Mouse (Mus musculus) B cell, adult 2 months (primary cell): ENCODE results near the gene Zfp811.
"Not testable (repeated sequence)": the region's sequence is repeated elsewhere in the genome, so short reads cannot be mapped to it uniquely, and the experiment has no call there.

Experiments
- DNase-seq, 2 experiments: peaks; one replicate each; pipeline ENCODE4 v3.0.0; 2022

Zfp811 gene

DNA sequence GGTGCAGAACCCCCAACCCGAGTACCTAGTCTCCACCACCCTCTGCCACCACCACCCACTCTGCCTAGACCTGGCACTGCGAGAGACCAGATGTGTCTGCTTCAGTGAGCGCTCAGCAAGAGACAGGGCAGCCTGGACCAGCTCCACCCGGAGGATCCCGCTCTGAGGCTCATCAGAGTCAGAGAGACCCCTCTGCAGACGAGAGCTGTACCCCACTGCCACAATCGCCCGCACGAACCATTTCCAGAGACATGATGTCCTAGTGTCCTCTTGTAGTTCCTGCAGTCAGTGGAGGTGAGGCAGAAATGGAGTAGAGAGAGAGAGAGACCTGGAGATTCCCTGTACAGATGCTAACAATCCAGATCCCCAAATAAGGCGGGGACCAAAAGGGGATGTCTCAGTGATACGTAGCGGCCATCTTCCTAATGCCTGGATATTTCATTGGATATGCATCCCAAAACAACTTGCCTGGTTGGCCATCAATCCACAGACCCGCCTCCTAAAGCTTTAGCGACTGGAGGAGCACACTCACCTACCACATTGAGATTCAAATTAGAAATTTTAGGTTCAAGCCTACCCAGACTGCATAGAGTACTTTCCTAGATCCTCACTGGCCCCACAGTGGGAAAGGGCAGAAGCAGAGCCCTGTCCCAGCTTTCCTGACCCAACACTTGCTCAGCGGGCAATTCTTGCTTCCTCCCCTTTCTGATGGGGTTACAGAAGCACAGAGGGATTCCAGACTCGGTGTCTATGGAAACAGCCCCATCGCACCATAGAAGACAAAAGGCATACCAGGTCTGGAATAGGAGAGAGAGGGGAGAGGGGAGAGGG lies at the start of gene Zfp811:
Gene Zfp811 (minus strand): TSS at position 388 of the 831 bp plus-strand sequence.
- DNase-seq, result no peak

DNA sequence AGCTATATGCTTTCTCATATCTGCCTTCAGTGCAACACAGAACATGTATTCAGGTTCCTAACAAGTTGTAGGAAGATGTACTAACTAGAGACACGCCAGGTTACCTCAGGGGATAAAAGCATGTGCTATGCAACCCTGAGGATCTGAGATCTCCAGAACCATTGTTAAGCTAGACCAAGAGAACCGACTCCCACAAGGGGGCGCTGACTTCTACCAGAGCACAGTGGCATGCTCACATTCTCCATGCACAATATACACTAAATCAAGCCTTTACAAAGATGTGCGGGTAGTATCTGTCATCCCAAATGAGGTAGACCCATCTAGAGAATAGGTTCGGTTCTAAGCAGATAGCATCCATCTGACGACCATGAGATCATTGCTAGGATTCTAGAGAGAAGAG lies 47.0 kb upstream of the Zfp811 start:
- DNase-seq, result not testable (repeated sequence)

DNA sequence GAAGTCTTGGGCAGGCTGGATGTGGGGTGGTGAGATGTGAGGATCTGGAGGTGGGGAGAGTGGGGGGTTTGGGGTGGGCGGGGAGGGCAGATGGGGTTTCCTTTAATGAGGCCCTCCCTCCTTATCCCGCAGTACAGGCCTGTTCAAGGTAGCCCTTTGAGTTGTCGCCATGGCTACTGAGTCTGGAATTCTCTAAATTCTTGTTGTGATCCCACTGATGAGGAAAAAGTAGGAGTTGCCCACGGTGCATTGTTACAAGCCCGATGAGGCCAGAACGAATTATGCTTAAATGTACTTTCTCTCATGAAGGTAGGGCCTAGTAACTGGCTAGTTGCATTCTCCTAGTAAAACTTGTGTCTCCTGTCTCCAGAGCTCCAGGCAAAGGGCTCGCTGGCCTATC lies 41.9 kb upstream of the Zfp811 start:
- DNase-seq, result no peak

DNA sequence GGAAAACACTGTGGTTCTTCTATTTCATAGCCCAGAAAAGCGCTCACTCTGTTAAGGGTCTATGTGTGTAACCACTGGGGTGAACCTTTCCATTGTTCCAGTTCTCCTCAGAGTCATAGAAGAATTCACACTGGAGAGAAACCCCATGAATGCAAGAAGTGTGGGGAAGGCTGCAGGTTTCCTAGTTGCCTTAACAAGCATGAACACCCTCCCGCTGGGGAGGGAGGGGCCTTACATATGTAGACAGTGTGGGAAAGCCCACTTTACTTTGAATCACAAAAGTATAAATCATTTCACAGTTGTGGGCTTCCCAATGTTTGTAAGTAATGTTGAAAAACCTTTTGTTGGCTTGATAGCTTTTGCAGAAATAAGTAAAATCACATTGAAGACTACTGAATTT lies 31.7 kb upstream of the Zfp811 start:
- no peak for DNase-seq

DNA sequence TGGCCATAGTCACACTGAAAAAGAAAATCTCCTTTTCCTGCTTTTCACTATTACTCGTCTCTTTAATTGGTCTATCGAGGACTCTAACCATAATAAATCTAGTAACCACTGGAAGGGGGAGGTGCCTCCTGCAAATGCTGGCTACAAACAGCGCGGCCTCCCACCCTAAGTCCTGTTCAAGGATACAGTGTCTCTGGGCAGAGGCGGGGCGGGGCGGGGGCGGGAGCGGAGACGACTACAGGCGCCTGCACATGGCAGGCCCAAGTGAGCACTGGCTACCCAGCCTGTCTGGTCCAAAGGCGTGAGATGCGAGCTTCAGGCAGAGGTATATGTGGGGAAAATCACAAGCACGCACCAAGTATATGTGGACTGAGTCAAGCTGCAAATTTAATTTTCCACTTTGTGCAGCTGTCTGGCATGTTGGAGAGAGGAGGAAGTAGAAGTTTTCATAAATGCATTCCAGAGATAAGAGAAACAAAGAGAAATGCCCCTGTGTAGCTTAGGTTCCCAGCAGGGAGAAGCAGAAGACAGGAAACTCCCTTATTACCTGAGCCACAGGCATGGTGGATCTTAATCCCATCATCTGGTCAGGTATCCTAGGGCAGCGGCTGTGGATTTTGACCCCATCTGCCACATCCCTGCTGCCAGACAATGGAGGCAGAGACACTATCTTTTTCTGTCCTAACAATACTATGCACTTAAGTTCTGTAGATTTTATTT lies 29.5 kb upstream of the Zfp811 start:
- DNase-seq, result no peak

DNA sequence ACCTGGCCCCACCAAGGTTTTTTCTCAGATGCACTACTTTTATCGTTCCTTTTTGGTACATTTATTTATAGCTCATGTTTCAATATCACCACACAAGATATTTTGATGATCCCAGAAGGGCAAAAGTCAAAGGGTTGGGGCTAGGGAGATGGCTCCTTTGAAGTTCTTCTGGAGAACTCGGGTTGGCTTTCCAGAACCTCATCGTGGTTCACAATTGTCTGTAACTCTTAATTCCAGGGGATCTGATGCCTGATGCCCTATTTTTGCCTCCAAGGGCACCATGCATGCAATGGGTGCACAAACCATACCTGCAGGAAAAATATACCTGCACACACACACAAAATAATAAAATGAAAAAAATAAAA lies 20.7 kb upstream of the Zfp811 start:
- no peak for DNase-seq

DNA sequence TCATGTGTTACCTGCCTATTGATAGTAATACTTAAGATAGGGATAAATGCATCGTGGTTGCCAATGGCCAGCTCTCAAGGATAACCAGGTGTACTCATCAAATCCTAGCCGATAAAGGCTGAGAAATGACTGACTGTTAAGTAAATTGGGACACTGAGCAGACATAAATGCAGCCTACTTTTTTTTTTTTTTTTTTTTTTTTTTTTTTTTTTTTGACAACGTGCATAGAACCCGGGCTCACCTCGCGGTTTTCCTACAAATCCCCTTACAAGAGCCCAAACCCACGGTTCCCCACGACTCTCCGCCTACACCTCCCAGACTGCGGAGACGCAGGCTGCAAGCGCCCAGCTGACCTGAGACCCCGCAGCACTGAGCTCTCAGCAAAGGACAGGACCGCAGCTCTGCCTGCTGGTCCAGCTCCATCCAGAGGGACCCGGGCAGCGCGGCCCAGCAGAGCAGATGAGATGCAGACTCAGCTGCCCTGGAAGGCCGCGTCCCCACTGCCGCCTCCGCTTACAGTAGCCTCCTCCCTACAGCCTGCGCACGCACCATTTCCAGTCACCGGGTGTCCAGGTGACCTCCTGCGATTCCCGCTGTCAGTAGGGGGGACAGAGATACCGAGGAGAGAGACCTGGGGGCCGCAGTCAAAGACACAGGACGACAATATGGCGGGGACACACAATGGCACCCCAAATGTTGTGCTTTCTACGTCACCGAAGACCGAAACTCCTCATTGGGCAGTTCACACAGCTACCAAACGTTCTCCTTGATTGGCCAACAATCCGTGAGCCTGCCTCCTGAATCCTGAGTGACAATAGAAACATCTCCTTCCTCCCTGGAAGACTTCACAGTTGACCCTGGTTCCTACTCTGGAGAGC lies 20.0 kb upstream of the Zfp811 start, which contains the start of gene Zfp799:
Gene Zfp799 (minus strand): TSS at position 722 of the 878 bp plus-strand sequence.
- DNase-seq, result peak; percentile 74 to 76

DNA sequence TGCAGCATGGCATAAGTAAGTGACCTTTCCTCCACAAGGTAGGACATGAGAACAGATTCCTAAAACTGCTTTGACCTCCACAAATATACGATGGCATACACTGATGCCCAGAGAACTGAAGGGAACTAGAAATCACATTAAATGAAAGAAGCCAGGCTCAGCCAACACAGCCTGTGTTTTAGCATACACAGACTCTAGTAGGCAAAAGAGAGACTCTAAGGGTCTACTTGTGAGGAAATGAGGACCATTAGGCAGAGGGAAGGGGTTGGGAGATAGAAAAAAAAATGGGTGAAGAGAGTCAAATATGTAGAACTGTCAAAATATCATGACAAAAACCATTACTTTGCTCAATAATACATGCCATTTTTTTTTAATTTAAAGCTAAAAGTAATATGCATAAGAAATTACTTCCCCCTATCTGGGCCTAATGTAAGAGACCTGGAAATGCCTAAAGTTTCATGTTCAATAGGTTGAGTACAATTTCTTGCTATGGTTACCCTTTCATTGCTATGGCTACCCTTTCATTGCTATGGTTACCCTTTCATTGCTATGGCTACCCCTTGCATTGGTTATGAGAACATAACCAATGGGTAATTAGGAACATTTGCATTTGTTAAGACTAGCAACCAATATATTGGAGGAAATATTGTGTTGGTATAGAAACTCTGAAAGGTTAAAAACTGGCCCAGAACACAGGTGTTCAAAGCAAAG lies 6.5 kb upstream of the Zfp811 start:
- no peak for DNase-seq

DNA sequence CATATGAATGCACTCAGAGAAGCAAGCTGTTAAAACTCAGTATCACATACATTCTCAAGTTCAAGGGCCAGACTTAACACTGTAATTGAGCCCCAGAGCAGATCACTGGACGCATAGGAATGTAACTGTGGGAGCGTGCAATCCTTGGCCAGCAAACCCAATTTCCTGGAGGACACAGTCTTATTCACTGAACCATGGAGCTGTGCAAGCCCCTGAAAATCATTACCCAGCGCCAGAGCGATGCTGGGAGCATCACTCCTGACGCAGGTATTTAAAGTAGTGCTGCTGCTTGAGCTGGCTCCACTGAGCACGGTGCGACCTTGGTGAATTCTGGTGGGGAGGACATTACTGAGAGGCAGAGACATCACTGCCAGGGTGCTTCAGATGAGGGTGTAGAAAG lies 4.4 kb upstream of the Zfp811 start:
- no peak for DNase-seq

DNA sequence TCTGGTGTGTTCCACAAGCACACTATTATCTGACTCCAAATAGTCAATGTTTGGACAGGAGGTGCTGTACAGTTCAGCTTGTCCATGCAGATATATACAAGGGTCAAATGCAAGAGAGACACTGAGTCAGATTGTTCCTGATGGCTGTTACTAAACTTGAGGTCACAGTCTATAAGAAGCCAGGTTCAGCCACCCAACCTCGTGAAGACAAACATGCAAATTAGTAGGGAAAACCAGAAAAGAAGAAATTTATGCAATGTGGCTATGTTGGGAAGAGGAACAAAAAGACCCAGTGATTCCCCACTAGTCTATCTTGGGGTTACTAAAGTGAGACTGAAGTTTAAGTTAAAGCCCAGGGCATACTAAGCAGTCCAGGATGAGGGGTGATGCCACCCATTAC lies 917 bp upstream of the Zfp811 start:
- DNase-seq, result no peak

DNA sequence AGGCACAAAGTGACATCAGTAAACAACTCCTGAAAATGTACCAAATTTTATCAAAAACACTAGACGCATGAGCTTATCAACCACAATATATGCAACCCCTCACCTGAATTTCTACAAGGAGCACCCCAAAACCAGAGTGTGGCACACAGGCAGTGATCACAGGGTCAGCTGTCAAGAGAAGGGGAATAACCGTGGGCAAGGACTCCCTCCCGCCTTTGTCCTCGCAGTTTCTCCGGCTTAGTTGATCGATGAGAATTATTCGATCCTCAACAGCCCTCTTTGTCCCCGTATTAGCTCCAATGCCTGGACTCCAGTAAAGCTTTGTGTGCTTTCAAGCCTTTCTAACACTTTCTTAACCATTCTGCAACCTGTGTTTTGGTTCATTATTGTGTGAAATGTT lies 810 bp downstream of the Zfp811 start:
- no peak for DNase-seq

DNA sequence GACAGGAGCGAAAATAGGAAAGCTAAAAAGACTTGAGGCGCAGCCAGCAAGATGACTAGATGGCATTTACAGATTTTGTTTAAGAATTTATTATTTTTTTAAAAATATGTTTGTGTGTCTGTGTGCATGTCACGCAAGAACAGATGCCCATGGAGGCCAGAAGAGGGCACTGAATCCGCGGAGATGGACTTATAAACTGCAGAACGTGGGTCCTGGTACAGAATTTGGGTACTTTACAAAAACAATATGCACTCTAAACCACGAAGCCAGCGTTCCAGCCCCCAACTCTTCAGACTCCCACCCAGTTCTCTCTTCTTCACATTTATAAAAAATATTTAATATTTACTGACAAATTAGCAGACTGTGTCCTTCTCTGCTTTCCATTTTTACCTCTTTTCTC lies 20.5 kb downstream of the Zfp811 start:
- no peak for DNase-seq

DNA sequence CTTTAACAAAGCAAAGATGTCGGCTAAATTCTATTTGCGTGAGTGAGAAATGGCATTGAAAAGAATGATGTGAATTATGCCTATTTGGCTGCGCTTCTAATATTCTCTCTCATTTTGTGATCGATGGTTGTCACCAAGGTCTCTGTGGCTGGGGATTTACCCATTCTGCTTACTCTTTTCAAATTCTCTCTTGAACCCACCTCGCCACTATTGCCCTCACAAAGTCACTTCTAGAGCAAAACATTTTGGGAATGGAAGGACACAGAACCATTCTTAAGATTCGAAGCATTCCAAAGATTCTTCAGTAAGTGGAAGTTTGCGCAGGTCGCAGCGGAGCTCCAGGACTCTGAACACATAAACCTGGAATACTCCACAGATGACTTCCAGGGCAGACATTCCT lies 21.2 kb downstream of the Zfp811 start:
- no peak for DNase-seq

DNA sequence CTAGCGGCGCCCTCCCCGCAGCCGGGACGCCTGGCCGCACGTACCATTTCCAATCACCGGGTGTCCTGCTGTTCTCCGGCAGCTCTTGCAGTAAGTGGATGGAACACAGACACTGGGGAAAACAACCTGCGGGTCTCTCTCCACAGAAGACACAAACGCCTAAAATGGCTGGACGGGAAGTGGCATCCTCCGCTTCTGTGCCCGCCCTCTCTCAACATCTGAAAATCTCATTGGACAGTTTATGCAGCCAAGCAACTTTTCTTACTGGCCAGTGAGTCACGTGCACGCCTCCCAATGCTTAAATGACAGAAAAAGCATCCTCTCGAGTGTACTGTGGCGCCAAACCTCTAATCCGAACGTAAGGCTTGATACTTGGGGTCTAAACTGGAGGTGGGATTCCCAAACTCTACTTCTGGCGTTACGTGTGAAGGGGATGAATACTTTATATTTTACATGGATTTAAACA lies 21.6 kb downstream of the Zfp811 start, which contains the start of gene Zfp871:
Gene Zfp871 (minus strand): TSS at position 194 of the 466 bp plus-strand sequence.
- peak; percentile 84 to 86 for DNase-seq

DNA sequence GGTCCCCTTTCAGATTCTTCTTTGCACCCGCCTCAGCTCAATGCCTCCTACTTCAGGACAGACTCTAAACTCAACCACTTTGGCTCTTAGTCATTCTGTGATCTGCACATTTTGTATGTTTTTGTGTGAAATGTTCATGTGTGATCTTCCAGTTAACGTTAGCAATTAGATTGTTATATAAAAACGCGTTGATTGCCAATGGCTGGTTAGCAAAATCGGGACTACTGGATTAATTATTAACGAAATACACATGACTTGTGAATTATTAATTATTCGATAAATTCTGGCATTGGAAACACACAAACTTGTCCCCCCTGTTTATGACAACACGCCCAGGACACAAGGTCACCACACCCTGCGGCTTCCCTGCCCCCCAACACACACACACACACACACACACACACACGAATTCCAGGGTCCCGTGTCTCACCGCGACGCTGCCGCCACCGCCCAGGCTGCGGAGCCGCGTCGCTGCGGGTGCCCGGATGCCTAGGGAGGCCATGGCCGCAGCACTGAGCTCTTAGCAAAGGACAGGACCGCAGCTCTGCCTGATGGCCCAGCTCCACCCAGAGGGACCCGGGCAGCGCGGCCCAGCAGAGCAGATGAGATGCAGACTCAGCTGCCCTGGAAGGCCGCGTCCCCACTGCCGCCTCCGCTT lies 22.2 kb downstream of the Zfp811 start:
- DNase-seq, result no peak

DNA sequence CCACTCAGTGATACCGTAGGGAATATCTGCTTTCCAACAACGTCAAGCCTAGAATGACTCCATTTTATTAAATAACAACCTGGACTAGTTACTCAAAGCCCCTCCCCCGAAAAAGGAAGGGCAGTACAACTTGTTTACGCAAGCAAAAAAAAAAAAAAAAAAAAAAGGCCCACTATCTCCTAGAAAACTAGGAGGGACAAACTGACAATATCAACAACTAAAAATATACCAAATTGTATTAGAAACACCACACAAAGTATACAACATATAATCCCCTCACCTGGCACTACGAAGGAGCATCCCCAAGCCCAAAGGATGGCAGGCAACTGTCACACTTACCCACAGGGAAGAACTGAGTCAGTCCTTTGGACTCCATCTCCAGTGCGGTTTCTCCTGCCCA lies 22.8 kb downstream of the Zfp811 start:
- no peak for DNase-seq

DNA sequence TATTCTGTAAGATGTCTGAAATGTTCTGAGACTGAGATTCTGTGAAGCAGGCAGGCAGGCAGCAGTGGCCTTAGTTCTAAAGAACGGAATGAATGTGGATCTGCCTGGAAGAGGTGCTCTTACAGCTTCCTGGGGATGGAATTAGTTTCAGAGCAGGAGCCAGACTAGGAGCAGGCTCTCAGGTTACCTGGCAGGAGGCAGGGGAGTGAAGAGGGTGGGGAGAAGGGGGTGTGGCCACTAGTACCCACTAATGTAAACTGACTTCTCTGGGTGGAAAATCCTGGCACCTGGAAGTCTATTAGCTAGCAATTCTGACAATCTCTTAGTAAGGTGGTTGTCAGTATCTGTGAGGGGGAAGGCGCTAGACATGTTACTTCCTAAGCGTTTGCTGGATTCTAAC lies 24.1 kb downstream of the Zfp811 start:
- no peak for DNase-seq

DNA sequence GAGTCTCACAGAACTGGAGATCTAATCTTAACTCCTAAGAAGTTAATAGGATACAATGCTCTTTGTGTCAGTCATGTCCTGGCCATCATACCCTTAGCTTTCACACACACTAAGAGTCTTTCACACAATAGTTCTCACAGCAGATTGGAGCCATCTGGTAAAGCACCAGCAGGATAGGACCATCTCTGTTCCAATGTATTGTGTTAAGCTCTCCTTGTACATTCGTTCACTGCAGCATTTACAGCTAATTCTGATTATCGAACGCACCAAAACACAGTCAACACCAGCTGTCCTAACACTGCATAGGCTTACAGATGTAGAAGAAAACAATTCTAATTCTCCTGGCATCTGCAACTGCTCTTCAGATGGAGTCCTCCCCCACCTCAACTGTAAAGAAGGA lies 32.2 kb downstream of the Zfp811 start:
- no peak for DNase-seq

DNA sequence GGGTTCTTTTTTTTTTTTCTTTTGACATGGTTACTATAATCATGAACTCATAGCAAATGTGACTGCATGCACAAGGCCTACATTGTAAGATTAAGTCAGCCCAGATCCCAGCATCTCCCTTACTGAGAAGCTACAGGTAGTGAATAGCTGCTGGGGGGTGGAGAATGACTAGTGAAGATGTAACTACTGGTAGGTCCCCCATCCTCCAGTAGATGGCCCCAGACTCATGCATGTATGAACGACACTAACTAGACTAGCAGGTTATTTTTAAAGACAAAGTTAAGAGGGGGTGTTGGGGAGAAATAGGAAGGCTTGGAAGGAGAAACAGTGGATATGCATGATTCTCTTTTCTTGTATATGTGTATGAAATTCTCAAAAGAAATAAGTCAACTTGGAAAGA lies 38.5 kb downstream of the Zfp811 start:
- peak; percentile 39 to 52 for DNase-seq

DNA sequence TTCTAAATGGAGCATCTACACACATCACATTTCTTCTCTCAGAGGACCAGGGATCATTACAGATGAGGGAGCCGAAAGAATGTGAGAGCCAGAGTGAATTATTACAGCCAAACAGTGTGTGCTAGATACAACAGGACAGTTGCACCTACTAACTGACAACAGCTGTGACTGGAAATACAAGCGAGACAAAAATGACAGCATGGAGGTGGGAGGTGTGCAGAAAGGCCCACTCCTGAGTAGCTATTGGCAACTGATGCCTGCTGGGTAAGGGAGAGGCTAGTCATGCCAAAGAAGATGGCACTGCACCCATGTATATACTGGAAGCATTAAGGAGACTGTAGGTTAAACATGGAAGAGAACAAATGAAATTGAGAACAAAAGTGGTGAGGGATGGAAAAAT lies 43.3 kb downstream of the Zfp811 start:
- no peak for DNase-seq

DNA sequence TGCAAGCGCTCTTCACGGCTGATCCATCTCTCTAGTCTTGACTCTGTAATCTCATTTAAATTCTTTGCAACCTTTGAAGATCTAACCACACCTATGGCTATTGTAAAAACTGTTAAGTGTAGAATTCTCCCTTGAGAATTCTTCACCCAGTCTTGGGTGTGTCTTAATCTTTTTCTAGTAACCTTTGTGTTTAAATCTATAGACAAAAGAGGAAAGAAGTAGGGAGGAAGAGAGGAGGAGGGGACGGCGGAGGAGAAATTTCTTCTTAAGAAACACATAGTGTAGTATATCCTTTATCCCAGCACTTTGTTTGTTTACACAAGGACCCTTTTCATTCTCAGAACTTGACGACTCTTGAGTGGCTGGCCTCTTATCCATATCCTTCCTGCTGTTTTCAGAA lies 52.4 kb downstream of the Zfp811 start:
- no peak for DNase-seq

DNA sequence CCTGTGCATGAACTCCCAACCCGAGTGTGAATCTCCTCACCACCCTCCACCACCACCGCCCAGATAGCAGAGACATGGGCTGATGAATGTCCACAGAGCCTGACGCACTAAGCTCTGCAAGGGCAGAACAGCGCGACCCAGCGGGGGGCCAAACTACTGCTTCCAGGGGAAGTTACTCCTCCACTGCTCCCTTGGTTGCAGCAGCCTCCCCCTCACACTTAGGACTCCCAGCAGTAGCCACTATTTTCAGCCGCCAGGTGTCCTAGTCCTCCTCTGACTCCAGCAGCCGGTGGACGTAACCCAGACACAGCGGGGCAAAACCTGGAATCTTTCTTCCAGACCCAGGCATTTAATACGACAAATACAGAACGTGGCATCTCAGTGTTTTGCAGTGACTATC lies 56.1 kb downstream of the Zfp811 start:
- DNase-seq, result no peak
